Mouse (Mus musculus): ENCODE data around the gene Kif5c. TPM values are rescaled to one million over a fixed set of nuclear protein-coding genes. Genes with fewer than 3 reads are reported as not detected.
A peak's percentile ranks its signal among the peaks of the same experiment; 100 is the strongest.

Gene Kif5c
- polyA plus RNA-seq, 1 experiment from 2014 or later, result 2.7 TPM

DNA sequence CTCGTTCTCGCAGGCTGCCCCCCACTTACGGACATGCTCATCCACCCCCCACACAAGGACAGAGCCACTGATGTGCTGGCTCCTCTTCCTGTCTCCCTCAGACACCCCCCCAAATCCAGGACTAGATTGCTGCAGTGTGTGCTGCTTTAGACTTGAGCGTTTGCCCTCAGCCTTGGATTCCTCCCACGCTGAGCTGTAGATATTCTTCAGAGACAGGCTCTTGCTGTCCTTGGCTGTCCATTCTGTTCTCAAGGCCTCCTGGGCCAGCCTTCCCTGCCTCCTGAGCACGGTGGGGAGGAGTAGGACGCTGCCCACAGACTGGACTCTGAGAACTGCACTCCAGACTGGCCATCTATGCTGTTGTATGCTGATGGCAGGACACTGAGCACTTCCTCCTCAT, 127.8 kb downstream of the Kif5c start:
- no peak overlapping the region for H3K9ac ChIP-seq (ENCODE audit: low read depth, low read length)
- 27% methylated on average over 7 of the region's 7 CpGs for WGBS
- no peak overlapping the region for H3K4me3 ChIP-seq (replicated peaks; ENCODE audit: low read depth, low read length)
- no peaks in the 10 kb centered on the region for H3K27me3 ChIP-seq (ENCODE audit: insufficient read depth, low read length)
- no peak overlapping the region for H3K27ac ChIP-seq
- peaks cover 20% of the 10 kb centered on the region; the same call in 1 of the 2 replicates for H3K4me1 ChIP-seq (replicated peaks; ENCODE audit: insufficient read depth, low read length)
- H3K9me3 ChIP-seq (replicated peaks; ENCODE audit: low read length), result no peaks in the 10 kb centered on the region
- no peak for TF ChIP-seq CTCF (IDR thresholded peaks at IDR 0.05; ENCODE audit: low read depth)
- H3K4me2 ChIP-seq (ENCODE audit: low read length), result no peak overlapping the region
- no peaks in the 10 kb centered on the region for H3K36me3 ChIP-seq (ENCODE audit: insufficient read depth, low read length)
- DNase-seq (ENCODE audit: low spot score) (peak; percentile 27), ATAC-seq (replicated peaks; ENCODE audit: low FRiP score, low read depth) (0 out of 2 replicates have a peak, but pooled peaks have one; percentile 35)

GRCm38 (mm10) chr2:49747670-49748069, 128.6 kb downstream of the Kif5c start:
- 75% methylated on average over 2 of the region's 2 CpGs for WGBS

DNA sequence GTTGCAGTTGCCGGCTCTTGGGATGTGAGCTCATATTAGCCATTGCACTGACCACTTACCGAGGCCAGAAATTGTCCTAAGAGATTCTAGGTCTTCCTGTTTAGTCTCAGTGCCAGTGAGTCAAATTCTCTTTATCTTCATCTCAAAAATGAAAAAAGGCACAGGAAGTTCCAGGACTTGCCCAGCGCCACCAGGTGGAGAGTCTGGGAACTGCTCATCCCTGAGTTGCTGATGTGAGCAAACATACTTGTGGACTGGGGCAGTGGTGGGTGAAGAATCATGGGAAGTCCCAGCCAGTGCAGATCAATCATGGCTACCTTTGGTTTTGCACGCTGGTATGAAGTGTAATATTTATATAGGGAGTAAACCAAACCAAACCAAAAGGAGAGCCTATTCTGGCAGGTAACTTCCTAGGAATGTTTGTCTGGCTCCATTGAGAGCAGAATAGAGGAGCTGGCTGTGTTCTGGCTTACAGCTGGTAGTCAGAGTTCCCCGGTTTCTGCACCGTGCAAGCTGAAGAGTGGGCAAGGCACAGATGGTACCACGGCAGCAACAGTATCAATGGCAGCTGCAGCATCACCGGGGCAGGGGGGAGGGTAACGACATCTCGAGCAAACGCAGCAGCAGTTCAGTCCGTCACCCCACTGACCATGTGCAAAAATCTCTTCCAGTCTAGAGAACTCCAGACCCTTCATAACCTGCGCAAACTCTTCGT, 129.7 kb downstream of the Kif5c start:
- Histone ChIP-seq H3K9ac (ENCODE audit: low read depth, low read length) (no peak overlapping the region), H3K4me3 (replicated peaks; ENCODE audit: low read depth, low read length) (no peak overlapping the region), H3K9me3 (replicated peaks; ENCODE audit: low read length) (no peaks in the 10 kb centered on the region), H3K27me3 (ENCODE audit: insufficient read depth, low read length) (no peaks in the 10 kb centered on the region), H3K4me2 (ENCODE audit: low read length) (no peak overlapping the region), H3K4me1 (replicated peaks; ENCODE audit: insufficient read depth, low read length) (0 out of 2 replicates have a peak, but pooled peaks cover 9% of the 10 kb centered on the region), H3K36me3 (ENCODE audit: insufficient read depth, low read length) (no peaks in the 10 kb centered on the region), H3K27ac (no peak overlapping the region)
- DNase-seq (ENCODE audit: low spot score) (no peak), ATAC-seq (replicated peaks; ENCODE audit: low FRiP score, low read depth) (no peak)
- WGBS, result 82% methylated on average over 14 of the region's 14 CpGs
- TF ChIP-seq CTCF (IDR thresholded peaks at IDR 0.05; ENCODE audit: low read depth), result peak; percentile 65

More at GRCm38 (mm10) chr2:49747670-49748069, 128.6 kb downstream of the Kif5c start:
- DNase-seq (ENCODE audit: low spot score) (no peak), ATAC-seq (replicated peaks; ENCODE audit: low FRiP score, low read depth) (no peak)
- TF ChIP-seq CTCF (IDR thresholded peaks at IDR 0.05; ENCODE audit: low read depth), result no peak
- Histone ChIP-seq H3K36me3 (ENCODE audit: insufficient read depth, low read length) (no peaks in the 10 kb centered on the region), H3K4me2 (ENCODE audit: low read length) (no peak overlapping the region), H3K9me3 (replicated peaks; ENCODE audit: low read length) (no peaks in the 10 kb centered on the region), H3K9ac (ENCODE audit: low read depth, low read length) (no peak overlapping the region), H3K4me3 (replicated peaks; ENCODE audit: low read depth, low read length) (no peak overlapping the region), H3K4me1 (replicated peaks; ENCODE audit: insufficient read depth, low read length) (peaks cover 20% of the 10 kb centered on the region; the same call in 1 of the 2 replicates), H3K27me3 (ENCODE audit: insufficient read depth, low read length) (no peaks in the 10 kb centered on the region), H3K27ac (no peak overlapping the region)

DNA sequence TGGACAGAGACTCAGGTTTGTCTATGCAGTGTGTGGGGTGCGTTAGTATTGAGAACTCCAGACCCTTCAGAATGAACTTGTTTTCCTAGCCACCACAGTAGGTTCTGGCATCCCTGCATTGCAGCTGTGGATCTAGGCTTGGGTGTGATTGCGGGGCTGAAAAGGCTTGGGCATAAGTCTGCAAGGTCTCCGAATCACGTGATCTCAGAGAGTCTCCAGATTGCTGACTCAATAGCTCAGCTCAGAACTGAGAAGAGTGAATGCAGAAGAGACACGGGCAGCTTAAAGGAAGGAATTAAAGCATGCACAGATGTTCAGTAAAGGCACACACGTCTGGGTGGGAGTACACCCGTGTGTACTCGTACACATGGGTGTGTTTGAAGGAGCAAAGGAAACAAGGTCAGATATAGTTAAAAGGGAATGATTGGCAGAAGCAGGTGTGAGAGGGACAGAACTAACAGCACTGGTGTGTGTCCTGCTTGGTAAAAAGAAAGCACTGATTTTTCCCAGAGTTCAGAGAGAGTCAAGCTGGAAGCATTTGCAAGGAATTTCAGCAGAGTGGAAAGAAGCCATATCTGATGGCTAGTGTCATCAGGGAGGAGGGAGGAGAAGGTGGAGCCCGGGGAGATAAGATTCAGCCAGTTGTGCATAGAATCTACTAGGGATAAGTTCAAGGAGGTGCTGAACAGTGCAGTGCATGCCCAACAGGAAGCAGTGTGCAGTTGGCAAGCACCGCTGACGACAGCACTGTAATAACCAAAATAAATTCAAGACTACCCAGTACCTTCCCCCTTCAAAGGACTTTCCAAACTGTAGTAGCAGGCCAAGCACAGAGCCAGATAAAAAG, 130.9 kb downstream of the Kif5c start:
- H3K9me3 ChIP-seq (replicated peaks; ENCODE audit: low read length), result no peaks in the 10 kb centered on the region
- no peak for TF ChIP-seq CTCF (IDR thresholded peaks at IDR 0.05; ENCODE audit: low read depth)
- no peak overlapping the region for H3K27ac ChIP-seq
- H3K4me3 ChIP-seq (replicated peaks; ENCODE audit: low read depth, low read length), result no peak overlapping the region
- no peaks in the 10 kb centered on the region for H3K36me3 ChIP-seq (ENCODE audit: insufficient read depth, low read length)
- 0 out of 2 replicates have a peak, but pooled peaks cover 7% of the 10 kb centered on the region for H3K4me1 ChIP-seq (replicated peaks; ENCODE audit: insufficient read depth, low read length)
- ATAC-seq (replicated peaks; ENCODE audit: low FRiP score, low read depth) (no peak), DNase-seq (ENCODE audit: low spot score) (no peak)
- no peak overlapping the region for H3K9ac ChIP-seq (ENCODE audit: low read depth, low read length)
- WGBS, result 78% methylated on average over 11 of the region's 11 CpGs
- no peak overlapping the region for H3K4me2 ChIP-seq (ENCODE audit: low read length)
- no peaks in the 10 kb centered on the region for H3K27me3 ChIP-seq (ENCODE audit: insufficient read depth, low read length)

GRCm38 (mm10) chr2:49751544-49752210, 132.6 kb downstream of the Kif5c start:
- Histone ChIP-seq H3K4me1 (replicated peaks; ENCODE audit: insufficient read depth, low read length) (no peaks in the 10 kb centered on the region), H3K36me3 (ENCODE audit: insufficient read depth, low read length) (no peaks in the 10 kb centered on the region), H3K27ac (no peak overlapping the region), H3K9me3 (replicated peaks; ENCODE audit: low read length) (no peaks in the 10 kb centered on the region), H3K9ac (ENCODE audit: low read depth, low read length) (no peak overlapping the region), H3K27me3 (ENCODE audit: insufficient read depth, low read length) (no peaks in the 10 kb centered on the region), H3K4me2 (ENCODE audit: low read length) (no peak overlapping the region), H3K4me3 (replicated peaks; ENCODE audit: low read depth, low read length) (no peak overlapping the region)
- ATAC-seq (replicated peaks; ENCODE audit: low FRiP score, low read depth) (no peak), DNase-seq (ENCODE audit: low spot score) (no peak)
- 81% methylated on average over 10 of the region's 10 CpGs for WGBS
- no peak for TF ChIP-seq CTCF (IDR thresholded peaks at IDR 0.05; ENCODE audit: low read depth)

- no peak overlapping the region for H3K9ac ChIP-seq (ENCODE audit: low read depth, low read length)
- no peak overlapping the region for H3K4me3 ChIP-seq (replicated peaks; ENCODE audit: low read depth, low read length)
- 86% methylated on average over 8 of the region's 8 CpGs for WGBS
- no peaks in the 10 kb centered on the region for H3K27me3 ChIP-seq (ENCODE audit: insufficient read depth, low read length)
- no peaks in the 10 kb centered on the region for H3K4me1 ChIP-seq (replicated peaks; ENCODE audit: insufficient read depth, low read length)
- no peak for ATAC-seq (replicated peaks; ENCODE audit: low FRiP score, low read depth)
- no peak overlapping the region for H3K27ac ChIP-seq
- TF ChIP-seq CTCF (IDR thresholded peaks at IDR 0.05; ENCODE audit: low read depth), result no peak
- DNase-seq (ENCODE audit: low spot score), result no peak
- H3K36me3 ChIP-seq (ENCODE audit: insufficient read depth, low read length), result no peaks in the 10 kb centered on the region
- no peak overlapping the region for H3K4me2 ChIP-seq (ENCODE audit: low read length)
- no peaks in the 10 kb centered on the region for H3K9me3 ChIP-seq (replicated peaks; ENCODE audit: low read length)
These were observed 133.1 kb downstream of the Kif5c start for GRCm38 (mm10) chr2:49752211-49752607.

All from kidney, postnatal 0 days (tissue).